Mouse (Mus musculus): Measurements from ENCODE around the gene Trim30c.
"Not testable (repeated sequence)": the region's sequence is repeated elsewhere in the genome, so short reads cannot be mapped to it uniquely, and the experiment has no call there.

Trim30c gene

GRCm38 (mm10) chr7:104400698-104401097, at the start of gene Trim30c:
Gene Trim30c, minus strand, starts transcription at chr7:104400837.
- no peak for DNase-seq

- no peak for DNase-seq
Measured at GRCm38 (mm10) chr7:104445961-104446645, 45.5 kb upstream of the Trim30c start.

- no peak for DNase-seq
Measured at GRCm38 (mm10) chr7:104404460-104404950, 3.9 kb upstream of the Trim30c start.

- no peak for DNase-seq
Measured at GRCm38 (mm10) chr7:104401140-104401539, 503 bp upstream of the Trim30c start.

- no peak for DNase-seq
Measured at GRCm38 (mm10) chr7:104398492-104398891, 2.1 kb downstream of the Trim30c start.

GRCm38 (mm10) chr7:104369736-104370414, 30.8 kb downstream of the Trim30c start, which contains the start of gene Trim30b:
Gene Trim30b, minus strand, starts transcription at chr7:104369884.
- no peak for DNase-seq

GRCm38 (mm10) chr7:104366339-104366738, 34.3 kb downstream of the Trim30c start:
- no peak for DNase-seq

GRCm38 (mm10) chr7:104353600-104353967, 47.1 kb downstream of the Trim30c start:
- DNase-seq: no peak

- no peak for DNase-seq
Measured at GRCm38 (mm10) chr7:104352717-104353599, 47.7 kb downstream of the Trim30c start, which contains the start of gene Trim12c. Gene Trim12c, minus strand, starts transcription at chr7:104353362.

- not testable (repeated sequence) for DNase-seq
Measured at GRCm38 (mm10) chr7:104348043-104348442, 52.6 kb downstream of the Trim30c start.

GRCm38 (mm10) chr7:104340744-104341143, 59.9 kb downstream of the Trim30c start:
- DNase-seq: not testable (repeated sequence)

GRCm38 (mm10) chr7:104335547-104335946, 65.1 kb downstream of the Trim30c start:
- DNase-seq: not testable (repeated sequence)

All from cerebellum, postnatal 14 days (tissue).